Mouse (Mus musculus): Measurements from ENCODE around the gene Atg2a. TPM values are rescaled to one million over a fixed set of nuclear protein-coding genes. Genes with fewer than 3 reads are reported as not detected.
"Not testable (repeated sequence)": the region's sequence is repeated elsewhere in the genome, so short reads cannot be mapped to it uniquely, and the experiment has no call there.

Atg2a gene
- total RNA-seq, 2 experiments from 2014 or later = 13.8 to 18.6 TPM

DNA sequence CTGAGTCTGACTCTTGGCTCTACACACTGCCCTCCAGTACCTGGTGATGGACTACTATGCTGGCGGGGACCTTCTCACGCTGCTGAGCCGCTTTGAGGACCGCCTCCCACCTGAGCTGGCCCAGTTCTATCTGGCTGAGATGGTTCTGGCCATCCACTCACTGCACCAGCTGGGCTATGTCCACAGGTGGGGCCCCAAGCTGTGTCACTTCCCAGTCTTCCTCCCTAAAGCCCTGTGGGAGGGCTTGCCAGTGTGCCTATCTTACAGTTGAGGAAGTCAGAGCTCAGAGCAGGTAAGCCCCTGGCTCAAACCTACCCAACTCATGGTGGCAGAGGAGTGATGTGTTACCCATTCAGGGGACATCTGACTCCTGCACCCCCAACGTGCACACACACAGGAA, 68.7 kb downstream of the Atg2a start:
- no peak for ATAC-seq (replicated peaks; ENCODE audit: low FRiP score, poor library complexity, severe bottlenecking)

DNA sequence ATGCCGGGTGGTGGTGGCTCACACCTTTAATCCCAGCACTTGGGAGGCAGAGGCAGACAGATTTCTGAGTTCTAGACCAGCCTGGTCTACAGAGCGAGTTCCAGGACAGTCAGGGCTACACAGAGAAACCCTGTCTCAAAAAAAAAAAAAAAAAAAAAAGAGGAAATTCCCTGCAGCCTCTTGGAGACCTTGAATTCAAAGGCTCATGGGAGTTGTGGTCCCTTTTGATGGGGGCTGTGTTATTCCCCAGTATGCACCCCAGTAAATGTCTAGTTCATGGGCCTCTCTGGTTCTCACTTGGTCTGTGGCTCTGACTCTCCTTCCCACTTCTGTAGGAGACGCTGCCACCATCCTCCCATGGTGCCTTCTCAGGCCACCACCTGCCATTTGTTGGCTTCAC, 70.3 kb downstream of the Atg2a start:
- not testable (repeated sequence) for ATAC-seq (replicated peaks; ENCODE audit: low FRiP score, poor library complexity, severe bottlenecking)

Other genes with a start within 250 kb of the Atg2a start
- gene Capn1, start 225.8 kb upstream of the Atg2a start, total RNA-seq (2015; ENCODE audit: low replicate concordance) = 38.1 and 49.7 TPM in 2 replicates
- gene Capn1, start 225.8 kb upstream of the Atg2a start, total RNA-seq (2017; ENCODE audit: low replicate concordance) = 63.8 and 64.3 TPM in 2 replicates
- gene Syvn1, start 195.1 kb upstream of the Atg2a start, total RNA-seq (2015; ENCODE audit: low replicate concordance) = 29.3 and 45.8 TPM in 2 replicates
- gene Syvn1, start 195.1 kb upstream of the Atg2a start, total RNA-seq (2017; ENCODE audit: low replicate concordance) = 16.8 and 20.8 TPM in 2 replicates
- 27.2 and 31.4 TPM in 2 replicates for gene Mrpl49, start 183.9 kb upstream of the Atg2a start, total RNA-seq (2015; ENCODE audit: low replicate concordance)
- 13.0 and 40.8 TPM in 2 replicates for gene Mrpl49, start 183.9 kb upstream of the Atg2a start, total RNA-seq (2017; ENCODE audit: low replicate concordance)
- gene Fau, start 183.8 kb upstream of the Atg2a start, total RNA-seq (2015; ENCODE audit: low replicate concordance) = 666 and 864 TPM in 2 replicates
- gene Fau, start 183.8 kb upstream of the Atg2a start, total RNA-seq (2017; ENCODE audit: low replicate concordance) = 450 and 703 TPM in 2 replicates
- gene Znhit2, start 180.5 kb upstream of the Atg2a start, total RNA-seq (2015; ENCODE audit: low replicate concordance) = 5.9 and 7.2 TPM in 2 replicates
- gene Znhit2, start 180.5 kb upstream of the Atg2a start, total RNA-seq (2017; ENCODE audit: low replicate concordance) = 3.0 and 5.7 TPM in 2 replicates
- gene Tm7sf2, start 173.3 kb upstream of the Atg2a start, total RNA-seq (2015; ENCODE audit: low replicate concordance) = 14.1 TPM in 1 of 2 replicates, not detected in the other
- 1.9 TPM in 1 of 2 replicates, not detected in the other for gene Tm7sf2, start 173.3 kb upstream of the Atg2a start, total RNA-seq (2017; ENCODE audit: low replicate concordance)
- gene Vps51, start 164.4 kb upstream of the Atg2a start, total RNA-seq (2015; ENCODE audit: low replicate concordance) = 17.3 and 30.2 TPM in 2 replicates
- 10.5 and 10.9 TPM in 2 replicates for gene Vps51, start 164.4 kb upstream of the Atg2a start, total RNA-seq (2017; ENCODE audit: low replicate concordance)
- not detected in 2 replicates for gene Tmem262, start 161.6 kb upstream of the Atg2a start, total RNA-seq (2015; ENCODE audit: low replicate concordance)
- gene Tmem262, start 161.6 kb upstream of the Atg2a start, total RNA-seq (2017; ENCODE audit: low replicate concordance) = not detected in 2 replicates
- not detected in 2 replicates for gene Gm28374, start 159.4 kb upstream of the Atg2a start, total RNA-seq (2015; ENCODE audit: low replicate concordance)
- not detected in 2 replicates for gene Gm28374, start 159.4 kb upstream of the Atg2a start, total RNA-seq (2017; ENCODE audit: low replicate concordance)
- 6.3 and 6.5 TPM in 2 replicates for gene Zfpl1, start 156.7 kb upstream of the Atg2a start, total RNA-seq (2015; ENCODE audit: low replicate concordance)
- gene Zfpl1, start 156.7 kb upstream of the Atg2a start, total RNA-seq (2017; ENCODE audit: low replicate concordance) = 20.0 and 23.5 TPM in 2 replicates
- 70.3 and 72.1 TPM in 2 replicates for gene Cdca5, start 156.7 kb upstream of the Atg2a start, total RNA-seq (2015; ENCODE audit: low replicate concordance)
- 56.7 and 64.8 TPM in 2 replicates for gene Cdca5, start 156.7 kb upstream of the Atg2a start, total RNA-seq (2017; ENCODE audit: low replicate concordance)
- 21.4 TPM in 1 of 2 replicates, not detected in the other for gene AC131692.1, start 147.2 kb upstream of the Atg2a start, total RNA-seq (2015; ENCODE audit: low replicate concordance)
- 12.1 and 29.4 TPM in 2 replicates for gene AC131692.1, start 147.2 kb upstream of the Atg2a start, total RNA-seq (2017; ENCODE audit: low replicate concordance)
- 14.7 and 15.9 TPM in 2 replicates for gene Naaladl1, start 135.9 kb upstream of the Atg2a start, total RNA-seq (2015; ENCODE audit: low replicate concordance)
- 6.4 and 9.8 TPM in 2 replicates for gene Naaladl1, start 135.9 kb upstream of the Atg2a start, total RNA-seq (2017; ENCODE audit: low replicate concordance)
- gene Sac3d1, start 123.0 kb upstream of the Atg2a start, total RNA-seq (2015; ENCODE audit: low replicate concordance) = 2.5 and 5.9 TPM in 2 replicates
- gene Sac3d1, start 123.0 kb upstream of the Atg2a start, total RNA-seq (2017; ENCODE audit: low replicate concordance) = 4.4 and 4.6 TPM in 2 replicates
- 52.8 and 61.6 TPM in 2 replicates for gene Snx15, start 113.4 kb upstream of the Atg2a start, total RNA-seq (2015; ENCODE audit: low replicate concordance)
- gene Snx15, start 113.4 kb upstream of the Atg2a start, total RNA-seq (2017; ENCODE audit: low replicate concordance) = 23.8 and 39.4 TPM in 2 replicates
- gene Batf2, start 100.7 kb upstream of the Atg2a start, total RNA-seq (2015; ENCODE audit: low replicate concordance) = 2.5 and 7.1 TPM in 2 replicates
- 1.7 TPM in 1 of 2 replicates, not detected in the other for gene Batf2, start 100.7 kb upstream of the Atg2a start, total RNA-seq (2017; ENCODE audit: low replicate concordance)
- 17.2 and 19.8 TPM in 2 replicates for gene Arl2, start 100.1 kb upstream of the Atg2a start, total RNA-seq (2015; ENCODE audit: low replicate concordance)
- 9.4 and 17.3 TPM in 2 replicates for gene Arl2, start 100.1 kb upstream of the Atg2a start, total RNA-seq (2017; ENCODE audit: low replicate concordance)
- gene Majin, start 57.3 kb upstream of the Atg2a start, total RNA-seq (2015; ENCODE audit: low replicate concordance) = not detected in 2 replicates
- gene Majin, start 57.3 kb upstream of the Atg2a start, total RNA-seq (2017; ENCODE audit: low replicate concordance) = not detected in 2 replicates
- gene Gpha2, start 15.3 kb upstream of the Atg2a start, total RNA-seq (2015; ENCODE audit: low replicate concordance) = not detected in 2 replicates
- gene Gpha2, start 15.3 kb upstream of the Atg2a start, total RNA-seq (2017; ENCODE audit: low replicate concordance) = not detected in 2 replicates
- 52.6 and 79.6 TPM in 2 replicates for gene Ppp2r5b, start 5.8 kb upstream of the Atg2a start, total RNA-seq (2015; ENCODE audit: low replicate concordance)
- gene Ppp2r5b, start 5.8 kb upstream of the Atg2a start, total RNA-seq (2017; ENCODE audit: low replicate concordance) = 117 and 224 TPM in 2 replicates
- 20.1 and 23.4 TPM in 2 replicates for gene Ehd1, start 35.1 kb downstream of the Atg2a start, total RNA-seq (2015; ENCODE audit: low replicate concordance)
- 17.5 and 30.7 TPM in 2 replicates for gene Ehd1, start 35.1 kb downstream of the Atg2a start, total RNA-seq (2017; ENCODE audit: low replicate concordance)
- gene Cdc42bpg, start 64.8 kb downstream of the Atg2a start, total RNA-seq (2015; ENCODE audit: low replicate concordance) = 0.36 TPM in 1 of 2 replicates, not detected in the other
- 1.4 and 1.5 TPM in 2 replicates for gene Cdc42bpg, start 64.8 kb downstream of the Atg2a start, total RNA-seq (2017; ENCODE audit: low replicate concordance)
- 5.4 and 23.9 TPM in 2 replicates for gene Men1, start 93.3 kb downstream of the Atg2a start, total RNA-seq (2015; ENCODE audit: low replicate concordance)
- 10.0 and 17.1 TPM in 2 replicates for gene Men1, start 93.3 kb downstream of the Atg2a start, total RNA-seq (2017; ENCODE audit: low replicate concordance)
- 14.7 and 19.8 TPM in 2 replicates for gene Map4k2, start 99.5 kb downstream of the Atg2a start, total RNA-seq (2015; ENCODE audit: low replicate concordance)
- 19.4 and 37.7 TPM in 2 replicates for gene Map4k2, start 99.5 kb downstream of the Atg2a start, total RNA-seq (2017; ENCODE audit: low replicate concordance)
- gene Sf1, start 122.0 kb downstream of the Atg2a start, total RNA-seq (2015; ENCODE audit: low replicate concordance) = 145 and 153 TPM in 2 replicates
- gene Sf1, start 122.0 kb downstream of the Atg2a start, total RNA-seq (2017; ENCODE audit: low replicate concordance) = 171 and 223 TPM in 2 replicates
- gene Pygm, start 142.7 kb downstream of the Atg2a start, total RNA-seq (2015; ENCODE audit: low replicate concordance) = 2.2 and 4.6 TPM in 2 replicates
- gene Pygm, start 142.7 kb downstream of the Atg2a start, total RNA-seq (2017; ENCODE audit: low replicate concordance) = 0.64 and 2.6 TPM in 2 replicates
- gene Rasgrp2, start 157.7 kb downstream of the Atg2a start, total RNA-seq (2015; ENCODE audit: low replicate concordance) = 42.3 and 47.2 TPM in 2 replicates
- 29.9 and 37.7 TPM in 2 replicates for gene Rasgrp2, start 157.7 kb downstream of the Atg2a start, total RNA-seq (2017; ENCODE audit: low replicate concordance)
- not detected in 2 replicates for gene Nrxn2, start 177.1 kb downstream of the Atg2a start, total RNA-seq (2015; ENCODE audit: low replicate concordance)
- gene Nrxn2, start 177.1 kb downstream of the Atg2a start, total RNA-seq (2017; ENCODE audit: low replicate concordance) = not detected in 2 replicates